Mouse (Mus musculus): ENCODE measurements around the gene Tarsl2. TPM values are rescaled to one million over a fixed set of nuclear protein-coding genes. Genes with fewer than 3 reads are reported as not detected.

Tarsl2 gene
- polyA plus RNA-seq (2015; fragmentation: Nextera tagmentation; extraction: Ambion mirVana): 3.7 and 4.8 TPM in 2 replicates

DNA sequence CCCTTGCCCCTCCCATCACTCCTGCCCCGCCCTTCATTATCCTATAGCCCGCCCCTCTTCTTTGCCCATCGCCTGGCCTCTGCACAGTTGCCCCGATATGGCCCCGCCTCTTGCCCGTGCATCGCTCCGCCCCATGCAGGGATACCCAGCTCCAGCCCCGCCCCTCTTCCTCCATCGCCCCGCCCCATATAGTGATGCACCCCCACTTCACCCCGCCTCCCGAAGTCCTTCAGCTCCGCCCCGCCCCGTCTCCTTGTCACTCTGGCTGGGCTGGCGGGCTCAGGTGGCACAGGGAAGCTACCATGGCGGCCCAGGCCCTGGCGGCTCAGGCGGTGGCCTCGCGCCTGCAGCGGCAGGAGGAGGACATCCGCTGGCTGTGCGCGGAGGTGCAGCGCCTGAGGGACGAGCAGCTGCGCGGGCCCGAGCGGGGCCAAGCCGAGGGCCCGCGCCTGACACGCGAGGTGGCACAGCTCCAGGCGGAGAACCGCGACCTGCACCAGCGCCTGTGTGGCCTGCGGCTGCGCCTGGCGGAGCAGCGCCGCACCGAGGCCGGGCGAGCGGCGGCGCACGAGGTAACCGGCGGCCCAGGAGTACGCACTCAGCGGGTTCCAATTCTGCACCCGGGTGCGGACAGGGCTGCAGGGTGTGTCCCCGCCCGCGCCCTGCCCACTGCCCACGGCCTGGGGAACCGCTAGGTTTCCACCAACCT lies at the start of gene Tarsl2:
Gene Tarsl2, plus strand, starts transcription at position 256 of the 709 bp plus-strand sequence.

DNA sequence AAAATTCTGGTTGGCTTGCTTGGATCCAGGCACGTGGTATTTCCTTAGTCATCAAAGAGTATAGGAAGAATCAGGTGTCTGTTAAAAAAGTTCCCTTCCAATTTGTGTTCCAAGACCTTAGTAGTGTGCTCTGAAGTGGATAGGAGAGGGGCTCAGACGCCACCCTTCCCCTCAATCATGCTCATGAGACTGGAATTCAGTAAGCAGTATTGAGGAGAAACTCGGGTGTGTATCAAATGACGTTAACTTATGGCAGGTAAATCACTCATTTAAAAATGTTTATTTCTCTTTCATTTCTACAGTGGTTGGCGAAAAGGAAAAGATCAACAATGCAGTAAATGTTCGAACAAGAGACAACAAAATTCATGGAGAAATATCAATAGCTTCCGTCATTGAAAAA lies 46.2 kb downstream of the Tarsl2 start, which contains the start of gene Tm2d3:
Gene Tm2d3, plus strand, starts transcription at position 301 of the 400 bp plus-strand sequence.

Other genes starting within 250 kb of the Tarsl2 start
- 16.0 and 18.7 TPM in 2 replicates for gene Tjp1, start 117.1 kb upstream of the Tarsl2 start, polyA plus RNA-seq (2015; fragmentation: Nextera tagmentation; extraction: Ambion mirVana)
- 58.2 and 63.0 TPM in 2 replicates for gene Tm2d3, start 46.3 kb downstream of the Tarsl2 start, polyA plus RNA-seq (2015; fragmentation: Nextera tagmentation; extraction: Ambion mirVana)
- gene Pcsk6, start 216.8 kb downstream of the Tarsl2 start, polyA plus RNA-seq (2015; fragmentation: Nextera tagmentation; extraction: Ambion mirVana): 0.94 and 0.95 TPM in 2 replicates

Data from urinary bladder, postnatal 0 days (tissue).